Mouse (Mus musculus) skeletal muscle tissue, adult 2 months (tissue): Measurements from ENCODE around the gene 1700102P08Rik.

Experiments
- DNase-seq: peaks from one replicate; pipeline ENCODE4 v3.0.0-alpha.2; 2012; ENCODE audit warnings: low read depth, low spot score

Gene 1700102P08Rik

DNA sequence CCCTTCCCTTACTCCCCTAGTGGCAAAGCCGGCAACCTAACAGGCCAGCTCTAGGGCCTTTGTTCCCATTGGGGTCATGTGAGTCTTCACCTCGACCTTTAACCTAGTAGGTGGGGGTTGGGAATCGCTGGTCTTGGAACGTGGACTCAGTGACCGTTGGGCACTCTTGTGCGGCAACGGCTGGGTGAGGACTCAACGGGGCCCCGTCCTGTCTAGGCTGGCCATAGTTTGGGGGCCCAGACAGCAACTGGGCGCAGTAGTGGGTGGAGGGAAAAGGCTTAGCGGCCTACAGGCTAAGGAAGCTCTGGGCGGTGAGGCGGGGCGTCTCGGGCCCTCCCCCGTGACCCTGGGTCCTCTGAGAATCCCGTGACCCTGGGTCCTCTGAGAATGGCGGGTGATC, at the start of gene 1700102P08Rik:
TSS of gene 1700102P08Rik (plus strand) at position 130 of the 400 bp plus-strand sequence.
- DNase-seq = no peak

DNA sequence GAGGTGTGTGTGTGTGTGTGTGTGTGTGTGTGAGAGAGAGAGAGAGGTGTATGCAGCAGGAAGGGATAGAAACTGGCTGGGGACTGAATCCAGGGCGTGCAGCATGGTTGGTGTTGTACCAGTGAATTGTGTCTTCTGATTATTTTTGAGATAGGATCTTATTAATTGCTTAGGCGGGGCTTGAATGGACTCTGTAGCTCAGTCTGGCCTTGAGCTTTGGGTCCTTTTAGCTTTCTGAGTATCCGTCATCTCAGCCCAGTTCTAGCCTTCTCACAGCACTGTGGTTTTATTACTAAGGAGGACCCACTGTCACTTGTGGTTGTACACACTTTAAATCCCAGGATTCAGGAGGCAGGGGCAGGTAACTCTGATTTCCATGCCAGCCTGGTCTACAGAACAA, 49.3 kb upstream of the 1700102P08Rik start:
- DNase-seq = no peak

DNA sequence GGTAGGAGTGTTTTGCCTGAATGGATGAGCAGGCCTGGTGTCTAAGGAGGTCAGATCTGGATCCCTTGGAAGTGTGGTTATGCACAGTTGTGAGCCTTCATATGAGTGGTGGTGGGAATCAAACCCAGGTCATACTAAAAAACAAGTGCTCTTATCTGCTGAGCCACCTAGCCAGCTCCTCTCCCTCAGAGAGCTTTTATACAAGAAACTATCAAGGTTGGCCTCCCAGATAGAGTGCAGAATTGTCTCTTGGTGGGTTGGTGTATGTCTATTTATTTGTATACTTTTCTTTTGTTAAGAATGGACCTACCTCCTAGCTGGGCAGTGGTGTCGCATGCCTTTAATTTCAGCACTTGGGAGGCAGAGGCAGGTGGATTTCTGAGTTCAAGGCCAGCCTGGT, 48.8 kb upstream of the 1700102P08Rik start:
- no peak for DNase-seq

DNA sequence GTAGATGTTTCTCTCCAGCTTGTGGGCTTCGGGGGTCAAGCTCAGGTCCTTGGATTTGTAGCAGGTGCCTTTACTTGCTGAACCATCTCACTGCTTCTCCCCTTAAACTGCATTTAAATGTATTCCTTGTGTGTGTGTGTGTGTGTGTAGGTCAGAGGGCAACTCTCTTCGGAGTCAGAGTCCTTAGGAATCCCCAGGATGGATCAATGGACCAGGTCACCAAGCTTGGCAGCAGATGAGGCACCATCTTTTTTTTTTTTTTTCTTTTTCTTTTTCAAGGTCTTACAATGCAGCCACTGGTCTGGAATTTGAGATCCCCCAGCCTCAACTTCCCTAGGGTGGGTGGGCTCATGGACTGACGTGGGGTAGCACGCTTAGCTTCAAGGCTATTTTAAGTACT, 48.1 kb upstream of the 1700102P08Rik start:
- no peak for DNase-seq

DNA sequence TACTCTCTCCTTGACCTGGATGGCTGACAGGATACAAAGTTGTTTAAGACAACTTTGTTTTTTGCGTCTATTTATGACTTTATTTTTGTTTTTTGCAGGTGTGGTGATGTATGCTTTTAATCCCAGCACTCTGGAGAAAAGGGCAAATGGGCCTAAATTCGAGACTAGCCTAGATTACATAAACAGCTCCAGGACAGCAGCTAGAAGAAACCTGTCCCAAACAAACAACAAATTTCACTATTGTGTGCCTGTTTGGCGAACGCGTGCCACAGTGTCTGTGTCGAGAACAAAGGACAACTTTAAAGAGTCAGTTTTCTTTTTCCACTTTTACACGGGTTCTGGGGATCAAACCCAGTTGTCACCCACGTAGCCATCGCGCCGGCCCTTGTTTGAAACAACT, 45.6 kb upstream of the 1700102P08Rik start:
- no peak for DNase-seq

DNA sequence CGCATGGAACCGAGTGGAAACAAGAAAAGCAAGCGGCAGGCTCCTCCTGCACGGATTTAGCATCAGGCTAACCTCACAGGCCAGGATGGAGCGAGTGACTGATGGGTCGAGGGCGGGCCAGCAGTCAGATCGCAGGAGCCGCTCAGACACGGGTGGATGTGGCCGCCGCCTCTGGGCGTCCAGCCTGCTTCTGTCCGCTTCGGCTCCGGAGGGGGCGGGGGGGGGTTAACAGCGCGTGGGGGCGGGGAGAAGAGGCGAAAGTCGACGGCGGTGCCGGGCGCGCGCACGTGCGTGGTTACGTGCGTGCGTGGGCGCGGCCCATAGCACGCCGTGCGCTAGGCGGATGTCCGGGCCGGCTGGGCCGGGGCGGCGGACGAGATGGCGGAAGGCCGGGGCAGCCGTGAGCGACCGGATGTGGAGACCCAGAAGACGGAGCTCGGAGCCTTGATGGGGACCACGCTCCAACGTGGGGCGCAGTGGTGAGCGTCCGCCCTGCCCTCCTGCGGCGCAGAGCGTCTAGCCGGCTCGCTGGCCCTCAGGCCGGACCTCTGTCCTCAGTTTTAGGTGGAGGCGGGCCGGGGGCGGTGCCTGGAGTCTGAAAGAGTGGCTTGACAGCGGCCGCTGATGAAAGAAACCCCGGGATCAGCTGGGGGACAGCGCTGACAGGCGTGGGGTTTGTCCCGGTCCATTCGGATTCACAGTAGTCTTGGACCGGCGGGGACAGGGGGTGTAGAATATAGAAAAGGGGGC, 44.9 kb upstream of the 1700102P08Rik start, which contains the start of gene Usp4:
TSS of gene Usp4 (plus strand) at position 314 of the 750 bp plus-strand sequence.
- DNase-seq = peak; percentile 91

DNA sequence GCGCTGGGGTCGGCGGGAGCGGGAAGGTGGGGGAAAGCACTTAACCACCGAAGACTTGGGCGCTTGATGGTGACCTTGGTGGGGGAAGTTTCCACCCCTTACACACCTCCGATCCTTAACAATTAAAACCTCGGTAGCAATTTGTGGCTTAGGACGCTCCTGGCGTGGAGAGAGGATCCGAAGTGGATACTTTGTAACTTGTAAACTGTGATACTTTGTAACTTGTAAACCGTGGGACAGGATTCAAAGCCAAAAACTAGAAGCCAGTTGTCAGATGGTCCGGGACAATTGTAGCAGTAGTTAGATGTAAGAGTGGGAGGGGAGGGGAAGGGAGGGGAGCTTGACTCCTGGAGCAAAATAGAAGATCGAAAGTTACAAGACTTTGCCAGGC, 44.3 kb upstream of the 1700102P08Rik start:
- DNase-seq = no peak

DNA sequence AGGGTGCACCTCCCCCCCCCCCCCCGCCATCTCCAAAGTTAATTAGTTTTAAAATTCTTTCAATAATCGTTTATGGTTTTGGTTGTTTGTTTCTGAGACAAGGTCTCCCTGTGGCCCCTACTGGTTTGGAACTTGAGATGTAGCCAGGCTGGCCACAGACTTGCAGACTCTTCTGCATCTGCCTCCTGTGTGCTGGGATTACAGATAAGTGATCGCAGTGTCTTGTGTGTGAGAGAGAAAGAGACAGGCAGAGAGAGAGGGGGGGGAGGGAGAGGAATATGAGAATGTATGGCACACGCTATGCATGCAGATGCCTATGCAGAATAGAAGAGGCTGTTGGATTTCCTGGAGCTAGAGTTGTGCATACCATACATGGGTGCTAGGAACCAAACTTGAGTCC, 42.9 kb upstream of the 1700102P08Rik start:
- no peak for DNase-seq

DNA sequence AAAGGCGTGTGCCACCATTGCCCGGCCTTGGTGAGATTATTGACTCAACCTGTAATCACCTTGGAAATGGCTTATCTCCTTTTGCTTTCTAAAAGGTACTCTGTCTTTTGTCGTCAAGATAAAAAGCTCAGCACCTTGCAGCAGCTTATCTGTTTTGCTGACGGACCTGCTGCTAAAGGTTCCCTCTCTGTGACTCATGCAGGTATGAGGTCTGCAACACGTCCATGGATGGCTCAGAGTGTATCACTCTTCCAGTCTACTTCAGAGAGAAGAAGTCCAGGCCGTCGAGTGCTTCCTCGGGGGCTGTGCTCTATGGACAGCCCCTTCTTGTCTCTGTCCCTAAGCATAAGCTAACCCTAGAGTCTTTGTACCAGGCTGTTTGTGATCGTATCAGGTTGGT, 14.4 kb upstream of the 1700102P08Rik start:
- DNase-seq = no peak

DNA sequence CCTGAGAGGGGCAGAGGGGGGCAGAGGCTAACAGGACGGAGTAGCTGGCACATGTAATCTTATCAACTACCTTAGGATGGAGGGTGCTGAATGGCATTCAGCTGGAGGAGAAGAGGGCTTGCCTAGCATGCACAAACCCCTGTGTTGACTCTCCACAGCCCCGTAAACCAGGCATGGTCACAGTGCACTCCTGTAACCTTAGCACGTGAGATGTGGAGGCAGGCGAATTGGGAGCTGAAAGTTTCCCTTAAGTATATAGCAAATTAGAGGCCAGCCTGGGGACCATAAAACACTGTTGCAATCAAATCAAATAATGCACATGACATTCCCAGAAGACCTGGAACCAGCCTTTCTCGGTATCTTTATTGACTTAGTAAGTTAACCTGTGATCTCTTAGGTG, 13.9 kb upstream of the 1700102P08Rik start:
- DNase-seq = no peak

DNA sequence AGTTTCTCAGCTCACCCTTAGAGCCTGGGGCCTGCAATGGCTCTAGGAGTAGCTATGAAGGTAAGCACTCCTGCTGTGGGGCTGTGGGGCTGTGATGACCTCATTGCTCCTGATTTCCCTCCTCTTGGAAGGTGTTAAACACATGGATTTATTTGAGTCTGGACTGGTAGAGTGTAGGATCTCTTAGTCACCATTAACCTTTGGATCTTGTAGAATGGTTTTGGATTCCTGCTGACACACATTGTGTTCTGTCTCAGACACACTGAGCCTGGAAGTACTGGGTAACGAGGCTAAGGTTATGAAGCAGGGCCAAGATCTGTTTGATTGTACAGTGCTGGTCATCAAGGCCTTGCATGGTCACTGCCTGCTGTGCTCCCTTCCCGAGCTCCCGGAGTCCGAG, 13.3 kb upstream of the 1700102P08Rik start:
- DNase-seq = no peak

DNA sequence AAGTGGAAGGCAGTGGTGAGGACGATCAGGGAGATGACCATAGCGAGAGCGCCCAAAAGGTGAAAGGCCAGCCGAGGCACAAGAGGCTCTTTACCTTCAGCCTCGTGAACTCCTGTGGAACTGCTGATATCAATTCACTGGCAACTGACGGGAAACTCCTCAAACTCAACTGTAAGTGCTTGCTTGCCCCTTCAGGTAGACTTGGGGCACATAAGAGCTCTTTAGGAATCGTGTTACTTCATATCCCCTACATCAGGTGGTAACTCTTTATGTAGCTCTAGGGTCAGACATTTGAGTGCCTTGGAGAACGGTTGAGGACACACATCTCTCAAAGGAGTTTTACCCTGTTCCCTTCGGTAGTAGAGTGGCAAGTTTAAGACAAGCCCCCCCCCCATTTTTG, 11.2 kb upstream of the 1700102P08Rik start:
- no peak for DNase-seq

DNA sequence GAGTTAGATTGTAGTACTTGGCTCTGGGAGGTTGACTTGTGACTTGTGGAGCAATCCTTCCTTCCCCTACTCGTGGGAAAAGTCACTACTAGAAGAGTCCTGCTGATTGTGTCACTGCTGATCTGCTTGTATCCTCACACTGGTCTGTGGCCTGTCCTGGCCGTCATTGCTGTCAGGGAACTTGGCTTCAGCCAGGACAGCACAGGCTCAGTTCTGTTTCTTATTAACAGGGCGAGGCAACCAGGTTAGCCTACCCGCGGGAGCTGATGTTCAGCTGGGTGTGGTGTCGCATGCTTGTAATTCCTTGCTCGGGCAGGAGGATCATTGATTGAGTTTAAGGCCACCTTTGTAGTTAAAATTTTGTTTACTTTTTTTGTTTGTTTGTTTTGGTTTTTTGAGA, 7.6 kb upstream of the 1700102P08Rik start:
- DNase-seq = no peak

DNA sequence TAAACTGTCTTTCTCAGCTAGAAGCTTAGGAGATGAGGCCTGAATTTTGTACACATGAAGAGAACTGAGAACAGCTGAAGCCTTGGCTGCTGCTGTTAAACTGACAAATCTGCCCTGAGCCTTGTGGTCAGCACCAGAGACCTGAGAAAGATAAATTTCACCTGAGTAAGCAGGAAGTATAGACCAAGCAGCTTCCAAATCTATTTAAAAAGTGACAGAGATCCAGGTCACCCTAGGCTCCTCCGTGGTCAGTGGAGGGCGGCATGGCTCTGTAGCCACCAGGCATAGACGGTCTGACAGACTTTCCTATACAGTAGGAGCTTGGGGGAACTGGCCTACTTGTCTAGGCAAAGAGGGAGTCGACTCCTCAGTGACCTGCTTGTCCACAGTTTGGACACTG, 5.8 kb upstream of the 1700102P08Rik start:
- DNase-seq = peak; percentile 76

DNA sequence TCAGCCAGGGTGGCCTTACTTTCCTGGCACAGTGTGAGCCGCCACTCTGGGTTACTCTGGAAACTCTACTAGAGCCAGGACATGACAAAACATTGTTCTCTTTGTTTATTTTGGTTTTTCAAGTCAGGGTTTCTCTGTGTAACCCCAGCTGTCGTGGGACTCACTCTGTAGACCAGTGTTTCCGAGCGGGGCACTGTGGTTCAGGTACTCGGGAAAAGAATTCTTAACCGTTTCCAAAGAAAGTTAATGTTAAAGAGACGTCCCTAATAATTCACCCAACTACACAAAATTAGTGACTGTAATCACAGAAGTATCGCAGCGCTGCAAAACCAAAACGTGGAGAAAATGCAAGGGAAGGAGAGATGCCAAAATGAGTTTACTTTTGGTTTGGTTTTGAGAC, 4.0 kb upstream of the 1700102P08Rik start:
- DNase-seq = no peak

DNA sequence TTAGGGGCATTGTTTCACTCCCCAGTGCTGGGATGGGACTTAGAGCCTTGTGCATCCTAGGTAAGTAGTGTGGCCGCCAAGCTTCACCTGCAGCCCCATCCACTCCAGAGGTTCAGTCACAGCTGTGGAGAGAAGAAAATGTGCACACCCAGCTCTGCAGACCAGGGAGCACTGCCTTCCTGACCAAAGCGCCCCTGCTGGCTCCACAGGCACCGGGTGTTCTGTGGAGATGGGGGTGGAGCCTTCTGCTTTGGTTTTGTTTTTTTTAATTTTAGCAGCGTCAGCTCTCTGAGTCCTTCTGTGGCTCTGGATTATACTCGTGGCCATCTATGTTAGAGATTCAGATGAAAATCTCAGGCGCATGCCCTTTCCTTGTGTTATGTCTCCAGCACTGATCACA, 3.4 kb upstream of the 1700102P08Rik start:
- DNase-seq = no peak

DNA sequence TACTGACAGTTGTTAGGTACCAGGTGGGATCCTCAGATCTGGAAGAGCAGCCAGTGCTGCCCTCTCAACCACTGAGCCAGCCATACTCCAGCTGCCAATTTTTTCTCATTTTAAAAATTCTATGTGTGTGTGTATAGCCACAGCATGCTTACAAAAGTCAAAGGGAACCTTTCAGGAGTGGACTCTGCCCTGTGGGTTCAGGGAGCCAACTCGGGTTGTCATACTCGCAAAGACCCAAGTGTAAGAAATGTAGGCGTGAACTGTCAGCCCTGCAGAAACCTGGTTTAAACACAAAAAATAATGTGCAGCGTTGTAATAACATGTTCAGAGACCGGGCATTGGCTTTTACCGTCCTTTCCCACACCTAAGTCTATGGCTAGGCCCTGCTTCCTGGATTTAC, 1.6 kb downstream of the 1700102P08Rik start:
- DNase-seq = no peak

DNA sequence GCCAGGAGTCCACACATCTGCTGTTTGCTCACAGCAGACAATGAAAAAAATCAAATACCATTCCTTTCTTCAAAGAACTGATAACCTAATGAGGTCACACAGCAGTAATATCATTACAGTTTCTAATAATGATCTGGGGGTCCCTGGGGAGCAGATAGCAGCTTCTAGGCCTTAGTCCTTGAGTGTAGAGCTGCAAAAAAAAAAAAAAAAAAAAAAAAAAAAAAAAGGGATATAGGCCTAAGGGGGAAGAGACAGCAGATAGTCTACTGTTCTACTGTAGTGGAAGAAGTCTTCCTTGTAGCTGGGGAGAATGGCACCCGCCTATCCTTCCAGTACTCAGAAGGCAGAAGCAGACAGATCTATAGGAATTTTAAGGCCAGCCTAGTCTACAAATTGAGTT, 2.8 kb downstream of the 1700102P08Rik start:
- DNase-seq = no peak

DNA sequence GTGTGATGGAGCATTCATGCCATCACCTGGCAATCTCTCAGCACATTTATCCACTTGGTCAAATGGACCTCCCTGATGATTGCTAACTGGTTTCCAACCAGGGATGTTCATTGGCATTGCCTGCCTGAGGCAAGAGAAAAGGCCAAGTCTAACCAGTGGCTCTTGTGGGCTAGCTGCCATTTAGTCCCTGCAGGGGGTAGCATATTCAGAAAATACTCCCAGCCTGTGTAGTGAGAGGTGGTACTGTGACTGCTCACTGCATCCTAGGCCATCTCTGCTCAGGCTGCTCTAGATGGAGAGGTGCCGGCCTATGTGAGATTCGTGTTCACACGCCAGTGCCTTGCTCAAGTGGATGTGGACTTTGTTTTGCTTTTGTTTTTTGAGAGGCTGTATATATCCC, 5.7 kb downstream of the 1700102P08Rik start:
- DNase-seq = no peak

DNA sequence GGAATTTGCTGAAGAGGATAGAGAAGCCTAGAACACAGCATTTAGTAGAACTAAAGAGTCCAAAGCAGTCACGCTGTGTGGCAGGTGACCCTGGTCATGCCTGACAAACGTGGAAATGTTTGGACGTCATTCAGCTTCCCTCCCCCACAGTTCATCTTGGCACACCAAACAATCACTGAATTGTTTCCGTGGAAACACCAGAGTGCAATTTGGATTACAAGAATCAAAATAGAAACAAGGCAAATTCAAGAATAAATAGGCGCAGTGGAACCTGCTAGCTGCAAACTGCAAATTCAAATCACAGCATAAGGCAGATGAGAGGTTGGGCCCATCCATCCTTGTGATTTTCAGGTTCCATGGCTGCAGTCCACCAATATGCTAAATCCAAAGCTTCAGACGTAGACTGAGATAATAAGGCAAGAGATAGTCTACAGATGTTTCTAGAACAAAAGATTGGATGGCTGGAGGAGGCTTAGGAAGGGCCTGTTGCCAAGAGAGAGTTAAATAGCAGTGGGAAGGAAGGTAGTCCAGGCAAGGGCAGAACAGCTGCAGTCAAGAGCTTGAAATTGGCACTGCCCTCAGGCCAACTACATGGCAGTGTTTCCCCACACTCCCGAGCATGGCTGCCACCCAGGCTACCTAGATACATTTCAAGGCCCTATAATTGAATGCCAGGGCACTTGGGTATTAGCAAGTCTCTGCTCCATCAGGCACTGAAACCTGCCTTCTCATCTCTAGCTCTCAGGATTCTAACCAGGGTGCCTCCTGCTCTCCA, 8.8 kb downstream of the 1700102P08Rik start:
- peak; percentile 85 for DNase-seq

DNA sequence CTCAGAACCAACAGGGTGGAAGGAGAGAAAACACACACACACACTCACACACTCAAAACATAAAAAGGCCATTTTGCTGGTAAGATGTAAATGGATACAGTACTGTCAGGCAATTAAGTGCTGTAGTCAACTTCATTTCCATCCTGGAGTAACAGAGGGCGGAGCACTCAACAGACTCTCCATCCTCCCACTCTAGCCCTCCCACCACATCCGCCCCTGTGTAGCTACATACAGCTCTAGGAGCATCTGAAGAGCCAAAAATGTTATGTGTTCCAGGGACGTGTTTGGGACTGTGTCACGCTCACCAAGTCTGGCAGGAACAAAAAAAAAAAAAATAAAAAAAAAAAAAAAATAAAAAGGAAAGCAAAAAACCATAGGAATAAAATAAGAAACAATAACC, 10.5 kb downstream of the 1700102P08Rik start:
- no peak for DNase-seq

DNA sequence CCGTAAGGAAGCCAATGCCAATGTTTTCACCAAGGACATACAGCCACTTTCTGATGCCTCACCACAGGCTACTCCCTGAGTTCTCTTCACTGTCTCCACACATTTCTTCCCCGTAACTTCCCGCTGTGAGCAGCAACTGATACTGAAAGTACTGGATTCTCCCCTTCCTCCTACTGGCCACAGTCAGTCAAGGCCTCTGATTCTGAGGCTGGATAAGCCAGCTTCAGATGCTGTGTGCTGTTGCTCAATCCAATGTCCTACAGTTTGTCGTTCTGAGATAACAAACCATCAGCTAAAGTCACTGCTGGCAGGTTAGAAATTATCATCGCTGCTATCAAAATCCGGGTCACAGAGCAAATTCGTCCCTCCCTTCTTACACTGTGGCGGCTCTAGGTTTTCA, 11.8 kb downstream of the 1700102P08Rik start:
- no peak for DNase-seq

DNA sequence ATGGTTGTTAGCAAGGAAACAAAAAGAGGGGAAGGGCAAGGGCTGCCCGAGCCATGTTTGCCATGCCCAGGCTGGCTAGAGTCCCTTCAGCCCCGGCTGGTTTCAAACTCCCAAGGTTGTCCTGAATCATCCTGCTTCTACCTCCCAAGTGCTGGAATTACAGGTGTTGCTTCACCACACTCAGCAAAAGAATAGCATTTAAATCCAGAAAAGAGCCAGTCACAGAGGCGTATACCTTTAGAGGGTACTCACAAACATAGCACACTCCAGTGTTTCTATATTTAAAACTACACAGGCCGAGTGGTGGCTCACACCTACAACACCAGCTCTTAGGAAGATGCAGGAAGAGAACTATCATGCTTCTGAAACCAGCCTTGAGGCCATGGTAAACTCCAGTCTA, 16.9 kb downstream of the 1700102P08Rik start:
- no peak for DNase-seq
